Mouse (Mus musculus) megakaryocyte, embryonic 14.5 days (primary cell): ENCODE measurements around the gene Ggcx. TPM values are rescaled to one million over a fixed set of nuclear protein-coding genes. Genes with fewer than 3 reads are reported as not detected.

ENCODE experiments used
- H3K27me3 ChIP-seq: replicated peaks from 2 replicates; pipeline ENCODE3; 2012; ENCODE audit warnings: inconsistent platforms
- H3K36me3 ChIP-seq: replicated peaks from 2 replicates; pipeline ENCODE3; 2012; ENCODE audit warnings: low read length, inconsistent platforms, mixed read lengths
- H3K4me1 ChIP-seq: 2 replicates; pipeline ENCODE4 v1.6.1; 2012; ENCODE audit warnings: inconsistent platforms
- H3K4me3 ChIP-seq: replicated peaks from 2 replicates; pipeline ENCODE3; 2012; ENCODE audit warnings: moderate library complexity, mild to moderate bottlenecking, inconsistent platforms
- H3K9me3 ChIP-seq: 2 replicates; pipeline ENCODE4 v1.6.1; 2012; ENCODE audit warnings: inconsistent platforms
- FLI1 ChIP-seq: IDR thresholded peaks from 2 replicates; pipeline ENCODE4 v1.6.1; 2012; ENCODE audit warnings: low read length, inconsistent platforms, mixed read lengths
- GATA1 ChIP-seq: IDR thresholded peaks from 3 replicates; pipeline ENCODE4 v1.6.1; 2012; ENCODE audit warnings: mixed read lengths, low read length, inconsistent platforms, borderline replicate concordance
- polyA plus RNA-seq: library from polyadenylated mRNA; stranded (reverse); fragments of >175 nt; gene quantifications from 2 replicates; pipeline ENCODE4 v1.2.3, GENCODE M21; 2012; ENCODE audit warnings: low replicate concordance; ENCODE audit not compliant: insufficient read depth

The Ggcx gene
- polyA plus RNA-seq, 1 experiment, result 4.8 TPM

DNA sequence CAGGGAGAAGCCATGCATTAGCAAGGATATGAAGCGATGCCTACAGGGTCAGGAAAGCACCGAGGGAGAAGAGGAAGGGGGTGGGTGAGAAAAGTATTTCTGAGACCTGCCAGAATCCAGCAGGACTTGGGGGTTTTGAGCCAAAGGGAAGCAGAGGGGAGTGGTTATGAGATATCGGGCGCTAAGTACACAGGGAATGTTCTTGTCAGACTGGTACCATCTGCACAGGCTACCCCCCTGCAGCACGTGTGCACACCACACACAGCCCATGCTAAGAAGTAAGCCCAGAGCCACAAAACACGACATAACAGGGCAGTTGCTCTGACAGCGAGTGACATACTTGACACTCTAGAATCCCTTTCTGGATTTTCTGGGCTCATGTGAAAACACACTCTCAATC is 39.9 kb upstream of the Ggcx start:
- Histone ChIP-seq H3K9me3 (no peaks in the 10 kb centered on the region), H3K4me3 (peak overlapping the region; percentile 78), H3K27me3 (no peaks in the 10 kb centered on the region), H3K36me3 (peaks cover 90% of the 10 kb centered on the region), H3K4me1 (peaks cover 100% of the 10 kb centered on the region)
- TF ChIP-seq GATA1 (no peak), FLI1 (no peak)

DNA sequence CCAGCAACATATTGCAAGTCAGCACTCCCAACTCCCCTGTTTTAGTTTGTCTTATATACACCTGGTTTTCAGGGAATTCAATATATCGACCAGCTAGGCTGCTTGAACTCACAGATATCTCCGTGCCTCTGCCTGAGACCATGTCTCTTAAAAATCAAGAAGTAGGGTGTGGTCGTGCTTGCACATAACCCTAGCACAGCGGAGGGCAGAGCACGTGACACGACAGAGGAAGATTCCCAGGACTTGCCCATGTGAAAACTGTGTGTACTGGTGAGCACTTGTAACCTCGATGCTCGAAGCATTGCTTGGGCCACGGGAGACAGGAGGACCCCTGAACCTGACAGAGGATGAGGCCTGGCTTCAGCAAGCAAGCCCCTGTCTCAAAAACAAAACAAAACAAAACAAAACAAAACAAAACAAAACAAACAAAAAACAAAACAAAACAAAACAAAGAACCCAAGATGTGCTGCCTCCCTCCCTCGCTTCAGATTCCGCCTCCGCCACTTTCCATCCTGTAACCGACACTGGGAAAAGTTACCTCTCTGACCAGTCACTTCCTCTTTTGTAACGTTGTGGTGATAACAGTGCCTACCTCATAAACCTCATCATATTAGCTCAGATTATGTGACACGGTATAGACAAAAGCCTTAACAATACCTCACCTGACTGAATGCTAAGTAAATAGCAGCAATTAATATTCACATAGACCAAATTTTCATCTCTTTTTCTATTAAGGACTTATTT is 39.1 kb upstream of the Ggcx start:
- no peaks in the 10 kb centered on the region for H3K9me3 ChIP-seq
- peaks cover 82% of the 10 kb centered on the region for H3K36me3 ChIP-seq
- peaks cover 100% of the 10 kb centered on the region for H3K4me1 ChIP-seq
- no peak for TF ChIP-seq FLI1
- no peak for TF ChIP-seq GATA1
- peak overlapping the region; percentile 72 for H3K4me3 ChIP-seq
- H3K27me3 ChIP-seq, result no peaks in the 10 kb centered on the region

DNA sequence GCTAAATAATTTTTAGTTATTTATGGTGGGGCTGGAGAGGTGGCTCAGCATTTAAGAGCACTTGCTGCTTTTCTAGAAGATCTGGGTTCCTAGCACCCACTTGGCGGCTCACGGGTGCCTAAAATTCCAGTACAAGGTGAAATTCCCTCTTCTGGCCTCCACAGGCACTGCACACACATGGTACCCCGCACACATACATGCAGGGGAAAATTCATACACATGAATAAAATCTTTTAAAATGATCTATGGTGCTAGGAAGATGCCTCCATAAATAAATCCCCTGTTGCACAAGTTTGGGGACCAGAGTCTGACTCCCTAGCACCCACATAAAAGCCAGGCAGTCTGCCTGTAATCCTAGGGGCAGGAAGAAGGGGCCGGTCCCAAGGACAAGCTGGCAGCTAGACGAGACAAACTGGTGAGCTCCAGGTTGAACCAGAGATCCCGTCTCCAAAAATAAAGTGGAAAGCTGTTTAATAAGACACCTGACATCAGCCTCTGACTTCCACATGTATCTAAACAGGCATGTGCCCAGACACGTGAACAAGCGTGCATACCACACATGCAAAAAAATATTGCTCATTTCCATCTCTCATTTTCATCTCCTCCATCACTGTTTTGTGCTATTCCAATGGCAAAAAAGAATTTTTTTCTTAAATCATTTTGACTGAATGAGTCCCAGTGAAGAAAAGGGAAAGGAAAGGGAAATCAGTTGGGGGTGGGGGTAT is 35.4 kb upstream of the Ggcx start:
- Histone ChIP-seq H3K9me3 (no peaks in the 10 kb centered on the region), H3K36me3 (peaks cover 54% of the 10 kb centered on the region), H3K27me3 (no peaks in the 10 kb centered on the region), H3K4me1 (peaks cover 92% of the 10 kb centered on the region), H3K4me3 (peak overlapping the region; percentile 98)
- TF ChIP-seq FLI1 (no peak), GATA1 (no peak)

DNA sequence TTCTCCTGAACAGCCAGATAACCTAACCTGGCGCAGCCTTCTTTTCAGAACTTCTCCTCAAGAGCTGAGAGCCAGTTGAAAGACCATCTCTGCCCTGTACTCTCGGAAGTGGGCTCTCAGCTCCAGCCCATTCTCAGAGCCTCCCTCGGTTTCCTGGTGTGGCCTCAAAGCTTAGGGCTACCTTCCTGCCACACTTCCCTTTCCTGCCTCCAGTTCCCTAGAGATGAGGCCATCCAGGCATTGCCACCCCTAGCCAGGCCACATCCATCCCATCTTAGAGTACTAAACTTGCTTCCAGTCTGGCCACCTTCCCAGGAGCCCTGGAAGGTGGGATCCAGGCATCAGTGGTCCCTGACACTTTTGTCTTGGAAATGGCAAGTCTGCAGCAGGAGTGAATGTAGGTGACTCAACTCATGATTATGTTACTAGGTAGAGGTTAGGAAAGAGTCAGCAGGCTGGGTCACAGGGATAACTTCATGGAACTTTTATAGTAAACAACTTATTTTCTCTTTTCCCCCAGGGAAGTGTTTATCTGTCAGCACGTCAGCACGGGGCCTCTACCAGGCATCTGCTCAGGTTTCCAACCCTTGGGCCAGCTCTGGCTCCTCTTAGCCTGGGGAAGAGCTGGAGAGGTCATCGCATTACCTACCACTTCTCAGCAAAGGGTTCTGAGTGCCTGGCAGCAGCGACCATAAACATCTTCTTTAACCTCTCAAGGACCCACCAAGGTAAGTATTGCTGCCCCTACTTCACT is 34.6 kb upstream of the Ggcx start:
- Histone ChIP-seq H3K4me1 (peaks cover 89% of the 10 kb centered on the region), H3K9me3 (no peaks in the 10 kb centered on the region), H3K36me3 (peaks cover 54% of the 10 kb centered on the region), H3K27me3 (no peaks in the 10 kb centered on the region), H3K4me3 (peak overlapping the region; percentile 98)
- no peak for TF ChIP-seq FLI1
- TF ChIP-seq GATA1, result no peak

DNA sequence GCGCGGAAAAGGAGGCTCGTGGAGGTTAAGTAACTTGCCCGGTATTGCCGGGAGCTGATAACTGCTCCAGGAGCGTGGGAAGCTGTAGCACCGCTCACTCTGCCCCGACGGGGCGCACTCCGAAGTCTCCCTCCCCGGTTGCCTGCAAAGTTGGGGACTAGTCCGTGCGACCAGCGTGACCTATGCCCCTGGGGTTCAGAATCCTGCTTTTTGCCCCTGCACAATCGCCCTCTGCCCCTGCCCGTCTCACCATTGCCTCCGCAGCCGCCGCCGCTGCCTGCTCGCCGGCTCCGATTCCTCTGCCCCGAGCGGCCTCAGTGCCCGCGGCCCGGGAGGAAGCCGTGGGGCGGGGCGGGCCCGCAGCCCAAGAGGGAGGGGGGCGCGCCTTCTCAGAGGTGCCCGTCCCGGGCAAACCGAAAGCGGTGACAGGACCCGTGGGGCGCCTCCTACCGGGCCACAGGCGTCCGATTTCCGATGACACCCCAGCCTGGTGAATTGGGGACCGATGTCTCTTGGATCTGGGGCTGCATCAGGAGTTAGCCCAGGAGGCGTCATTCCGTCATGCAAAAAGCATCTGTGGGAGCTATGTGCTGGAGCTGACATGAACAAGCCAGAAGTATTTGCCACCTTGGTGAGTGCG is 33.9 kb upstream of the Ggcx start, which contains the start of gene Vamp5:
TSS of gene Vamp5 (minus strand) at position 338 of the 640 bp plus-strand sequence.
- Histone ChIP-seq H3K36me3 (peaks cover 54% of the 10 kb centered on the region), H3K27me3 (no peaks in the 10 kb centered on the region), H3K9me3 (no peaks in the 10 kb centered on the region), H3K4me1 (peaks cover 86% of the 10 kb centered on the region), H3K4me3 (peak within 1 kb of the TSS; percentile 98)
- no peak for TF ChIP-seq GATA1
- TF ChIP-seq FLI1, result no peak

DNA sequence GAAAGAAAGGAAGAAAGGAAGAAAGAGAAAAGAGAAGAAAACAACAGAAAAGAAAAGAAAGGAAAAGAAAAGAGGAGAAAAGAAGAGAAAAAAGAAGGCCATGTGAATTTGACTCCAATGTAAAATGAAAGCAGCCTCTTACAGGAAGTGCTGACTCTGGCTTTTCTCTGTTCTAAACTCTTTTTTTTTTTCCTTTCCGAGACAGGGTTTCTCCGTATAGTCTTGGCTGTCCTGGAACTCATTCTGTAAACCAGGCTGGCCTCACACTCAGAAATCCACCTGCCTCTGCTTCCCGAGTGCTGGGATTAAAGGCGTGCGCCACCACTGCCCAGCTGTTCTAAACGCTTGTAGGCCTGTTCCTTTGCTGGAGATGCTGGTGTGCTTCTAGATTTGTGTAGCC is 31.6 kb upstream of the Ggcx start:
- H3K4me3 ChIP-seq, result no peak overlapping the region
- peaks cover 78% of the 10 kb centered on the region for H3K4me1 ChIP-seq
- H3K36me3 ChIP-seq, result peaks cover 54% of the 10 kb centered on the region
- H3K27me3 ChIP-seq, result no peaks in the 10 kb centered on the region
- TF ChIP-seq GATA1 (no peak), FLI1 (no peak)
- H3K9me3 ChIP-seq, result no peaks in the 10 kb centered on the region

DNA sequence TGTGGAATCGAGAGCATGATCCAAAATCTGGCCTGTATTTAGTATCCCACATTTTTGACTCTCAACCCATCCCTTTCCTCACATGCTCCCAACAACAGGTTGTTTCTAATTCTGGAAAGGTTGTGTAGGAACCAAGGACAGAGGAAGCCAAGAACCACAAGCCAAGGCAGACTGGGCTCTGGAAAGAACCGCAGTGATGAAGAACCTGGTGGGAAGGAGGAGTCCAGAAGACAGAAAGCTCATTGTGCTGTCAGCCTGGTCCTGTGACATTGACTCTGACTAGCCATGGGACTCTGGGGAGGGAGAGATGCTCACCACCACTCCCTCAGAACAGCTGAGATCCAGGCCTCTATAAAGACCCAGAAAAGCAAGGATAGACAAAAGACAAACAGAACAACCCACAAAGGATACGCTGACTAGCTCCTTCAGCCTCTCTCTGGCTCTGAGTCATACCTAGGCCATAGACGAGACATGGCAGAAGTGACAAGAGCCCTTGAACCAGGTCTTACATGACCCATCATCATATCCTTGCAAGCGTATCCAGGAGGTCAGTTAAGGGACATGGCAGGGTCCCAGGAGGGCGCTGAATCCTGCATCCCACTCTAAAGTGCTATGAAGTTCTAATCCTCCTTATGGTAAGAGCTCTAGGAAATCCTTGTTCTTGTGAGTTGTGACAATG is 30.8 kb upstream of the Ggcx start:
- Histone ChIP-seq H3K36me3 (peaks cover 54% of the 10 kb centered on the region), H3K27me3 (no peaks in the 10 kb centered on the region), H3K4me1 (peaks cover 78% of the 10 kb centered on the region), H3K9me3 (no peaks in the 10 kb centered on the region), H3K4me3 (no peak overlapping the region)
- TF ChIP-seq FLI1, result no peak
- no peak for TF ChIP-seq GATA1

DNA sequence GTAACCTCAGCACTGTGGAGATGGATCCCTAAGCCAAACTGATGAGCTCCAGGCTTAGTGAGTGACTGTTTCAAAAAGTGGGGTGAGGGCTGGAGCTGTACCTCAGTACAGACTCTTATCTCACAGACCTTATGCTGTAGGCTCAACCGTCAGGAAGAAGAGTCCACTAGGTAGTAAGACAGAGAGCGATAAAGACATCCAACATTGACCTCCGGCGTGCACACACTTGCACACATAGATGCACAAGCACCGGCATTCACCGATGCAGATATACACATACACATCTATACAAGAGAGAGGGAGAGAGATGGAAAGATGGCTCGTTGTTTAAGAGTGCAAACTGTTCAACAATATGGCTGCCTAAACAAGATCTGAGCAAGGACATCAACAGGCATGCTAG is 30.2 kb upstream of the Ggcx start:
- Histone ChIP-seq H3K27me3 (no peaks in the 10 kb centered on the region), H3K4me3 (peak overlapping the region; percentile 18), H3K4me1 (peaks cover 78% of the 10 kb centered on the region), H3K9me3 (no peaks in the 10 kb centered on the region), H3K36me3 (peaks cover 55% of the 10 kb centered on the region)
- TF ChIP-seq GATA1 (no peak), FLI1 (no peak)

DNA sequence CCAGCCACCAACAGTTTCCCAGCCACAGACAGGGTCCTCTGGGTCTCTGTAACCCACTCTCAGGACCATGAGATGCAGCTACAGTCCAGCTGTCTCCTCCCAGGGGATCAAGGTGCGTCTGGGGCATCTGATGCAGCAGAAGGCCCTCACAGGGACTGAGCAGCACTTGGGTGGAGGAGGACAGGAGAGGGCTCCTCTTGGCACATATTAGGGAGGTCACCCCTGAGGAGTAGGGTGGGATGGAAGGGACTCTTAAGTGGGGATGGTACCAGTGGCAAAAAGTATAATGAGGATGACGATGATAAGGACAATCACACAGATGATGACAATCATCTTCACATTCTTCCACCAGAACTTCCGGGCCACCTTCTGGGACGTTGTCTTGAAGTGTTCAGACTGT is 28.9 kb upstream of the Ggcx start:
- Histone ChIP-seq H3K4me1 (peaks cover 76% of the 10 kb centered on the region), H3K27me3 (no peaks in the 10 kb centered on the region), H3K9me3 (no peaks in the 10 kb centered on the region), H3K36me3 (peaks cover 57% of the 10 kb centered on the region), H3K4me3 (peak overlapping the region; percentile 11)
- TF ChIP-seq FLI1, result no peak
- TF ChIP-seq GATA1, result no peak
